Mouse (Mus musculus) myocyte (in vitro differentiated cells): ENCODE measurements around the gene Mpp6.

Source experiments
- E2F4 ChIP-seq: IDR thresholded peaks from one replicate; pipeline ENCODE4 v1.6.1; 2011; ENCODE audit warnings: mild to moderate bottlenecking, control low read depth, moderate library complexity; ENCODE audit not compliant: insufficient read depth
- MAX ChIP-seq: IDR thresholded peaks from one replicate; pipeline ENCODE4 v1.6.1; 2011; ENCODE audit warnings: low read depth, mild to moderate bottlenecking, control low read depth
- MYOD1 ChIP-seq, 3 experiments: IDR thresholded peaks; one replicate each; pipeline ENCODE4 v1.6.1; 2011; ENCODE audit warnings: control low read depth in 2 of 3, low read depth in 2 of 3, mild to moderate bottlenecking in 2 of 3, moderate library complexity in 1 of 3; ENCODE audit not compliant: insufficient read length in 2 of 3, control insufficient read depth in 1 of 3
- POLR2A ChIP-seq: IDR thresholded peaks from one replicate; pipeline ENCODE4 v1.6.1; 2011; ENCODE audit warnings: low read depth, mild to moderate bottlenecking, control low read depth, moderate library complexity; ENCODE audit not compliant: insufficient read length
- REST ChIP-seq: IDR thresholded peaks from one replicate; pipeline ENCODE4 v1.6.1; 2011; ENCODE audit warnings: mild to moderate bottlenecking, control low read depth, moderate library complexity; ENCODE audit not compliant: insufficient read depth, insufficient read length
- SRF ChIP-seq: IDR thresholded peaks from one replicate; pipeline ENCODE4 v1.6.1; 2011; ENCODE audit warnings: low read depth; ENCODE audit not compliant: control insufficient read depth, insufficient read length
- TCF12 ChIP-seq: IDR thresholded peaks from one replicate; pipeline ENCODE4 v1.6.1; 2011; ENCODE audit warnings: mild to moderate bottlenecking, control low read depth; ENCODE audit not compliant: poor library complexity, insufficient read depth, severe bottlenecking
- USF1 ChIP-seq: IDR thresholded peaks from one replicate; pipeline ENCODE4 v1.6.1; 2011; ENCODE audit warnings: low read depth, mild to moderate bottlenecking, control low read depth, moderate library complexity

DNA sequence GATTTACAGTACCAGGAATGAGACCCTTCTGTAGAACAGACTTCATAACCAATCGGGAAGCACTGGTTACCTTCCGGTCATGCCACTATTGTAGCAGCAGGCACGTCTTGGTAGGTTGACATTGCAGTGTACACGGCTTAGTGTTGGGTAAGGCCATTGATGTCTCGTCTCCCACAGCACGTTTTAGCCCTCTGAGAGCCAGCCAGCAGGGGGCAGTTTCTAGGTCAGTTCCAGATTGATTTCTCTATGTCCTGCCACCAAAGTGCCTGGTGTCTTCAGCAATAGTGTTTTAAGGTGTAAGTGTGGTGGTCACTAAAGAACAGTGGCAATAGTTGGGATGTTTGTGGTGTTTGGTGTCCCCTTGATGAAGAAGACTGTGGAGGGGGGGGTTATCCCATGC, 43.9 kb upstream of the Mpp6 start:
- TF ChIP-seq MYOD1 (IDR thresholded peaks at IDR 0.05; ENCODE audit: control insufficient read depth in 1 of 3, insufficient read length in 2 of 3, low read depth in 2 of 3): no peak
- no peak for TF ChIP-seq POLR2A
- no peak for TF ChIP-seq USF1
- no peak for TF ChIP-seq MAX
- no peak for TF ChIP-seq E2F4
- TF ChIP-seq SRF: no peak
- TF ChIP-seq REST: no peak
- TF ChIP-seq TCF12: no peak
